Mouse (Mus musculus) ES-Bruce4 (cell line): ENCODE results near the gene Brd2. TPM values are rescaled to one million over a fixed set of nuclear protein-coding genes. Genes with fewer than 3 reads are reported as not detected.

Experiments
- H3K27ac ChIP-seq: 2 replicates; pipeline ENCODE4 v1.5.1; 2012; ENCODE audit warnings: low read length, inconsistent platforms; ENCODE audit not compliant: insufficient read depth
- H3K27me3 ChIP-seq: 2 replicates; pipeline ENCODE4 v1.6.1; 2012; ENCODE audit warnings: mild to moderate bottlenecking, low read length, inconsistent platforms; ENCODE audit not compliant: control insufficient read depth, poor library complexity, insufficient read depth, severe bottlenecking
- H3K36me3 ChIP-seq: 2 replicates; pipeline ENCODE4 v1.6.1; 2012; ENCODE audit warnings: inconsistent platforms, mild to moderate bottlenecking, low read length, moderate library complexity; ENCODE audit not compliant: control insufficient read depth, poor library complexity, insufficient read depth, severe bottlenecking
- H3K4me1 ChIP-seq: one replicate; pipeline ENCODE4 v1.8.1; 2011; ENCODE audit warnings: low read length; ENCODE audit not compliant: control insufficient read depth, insufficient read depth
- H3K4me3 ChIP-seq: 2 replicates; pipeline ENCODE4 v1.5.1; 2011; ENCODE audit warnings: low read depth, mild to moderate bottlenecking, low read length
- H3K9ac ChIP-seq: 2 replicates; pipeline ENCODE4 v1.6.1; 2012; ENCODE audit warnings: low read depth, mild to moderate bottlenecking, inconsistent platforms; ENCODE audit not compliant: poor library complexity, severe bottlenecking
- H3K9me3 ChIP-seq: replicated peaks from 2 replicates; pipeline ENCODE4 v1.6.1; 2012; ENCODE audit warnings: mild to moderate bottlenecking, low read length, inconsistent platforms; ENCODE audit not compliant: control insufficient read depth, poor library complexity, insufficient read depth, severe bottlenecking
- CTCF ChIP-seq: IDR thresholded peaks from one replicate; pipeline ENCODE4 v1.8.1; 2011; ENCODE audit warnings: low read depth, low read length
- EP300 ChIP-seq: IDR thresholded peaks from 2 replicates; pipeline ENCODE4 v1.6.1; 2011; ENCODE audit warnings: low read depth, low read length; ENCODE audit not compliant: insufficient read depth
- POLR2A ChIP-seq: IDR thresholded peaks from one replicate; pipeline ENCODE4 v1.8.1; 2011; ENCODE audit warnings: low read length; ENCODE audit not compliant: insufficient read depth
- polyA plus RNA-seq: library from polyadenylated mRNA; stranded (reverse); fragments of >200 nt; gene quantifications from 2 replicates; pipeline ENCODE4 v1.2.4, GENCODE M21; 2011; ENCODE audit warnings: low read depth; ENCODE audit not compliant: missing spikeins, insufficient read depth, insufficient read length

Brd2 gene
- polyA plus RNA-seq, 1 experiment = 199 TPM

- TF ChIP-seq POLR2A (no peak), CTCF (no peak), EP300 (no peak)
- no peak overlapping the region for H3K4me3 ChIP-seq
- H3K27ac ChIP-seq = no peak overlapping the region
- no peaks in the 10 kb centered on the region for H3K9me3 ChIP-seq
- no peaks in the 10 kb centered on the region for H3K36me3 ChIP-seq
- no peak overlapping the region for H3K9ac ChIP-seq
- H3K4me1 ChIP-seq = peaks cover 4% of the 10 kb centered on the region
- no peaks in the 10 kb centered on the region for H3K27me3 ChIP-seq
These were observed 43.4 kb downstream of the Brd2 start for GRCm38 (mm10) chr17:34079002-34079401.

DNA sequence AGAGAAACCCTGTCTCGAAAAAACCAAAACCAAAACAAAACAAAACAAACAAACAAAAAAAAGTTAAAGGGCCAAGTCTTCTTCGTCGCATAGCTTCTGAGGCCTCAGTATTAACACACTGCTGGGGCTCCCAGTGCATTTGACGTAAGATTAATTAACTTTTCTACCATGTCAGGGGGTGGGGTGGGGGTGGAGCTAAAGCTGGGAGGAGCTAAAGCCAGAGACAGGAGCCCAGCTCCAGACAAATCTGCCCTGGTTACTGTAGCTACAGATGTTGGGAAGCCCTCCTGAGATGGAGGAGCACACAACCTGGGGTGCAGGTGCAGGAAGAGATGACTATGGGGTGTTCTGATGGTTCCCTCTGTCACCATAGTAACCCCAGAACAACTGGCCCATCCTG is 44.3 kb downstream of the Brd2 start:
- Histone ChIP-seq H3K36me3 (no peaks in the 10 kb centered on the region), H3K9me3 (no peaks in the 10 kb centered on the region), H3K27ac (no peak overlapping the region), H3K4me3 (no peak overlapping the region), H3K9ac (no peak overlapping the region), H3K27me3 (no peaks in the 10 kb centered on the region), H3K4me1 (peaks cover 2% of the 10 kb centered on the region)
- TF ChIP-seq CTCF (no peak), POLR2A (no peak), EP300 (no peak)

DNA sequence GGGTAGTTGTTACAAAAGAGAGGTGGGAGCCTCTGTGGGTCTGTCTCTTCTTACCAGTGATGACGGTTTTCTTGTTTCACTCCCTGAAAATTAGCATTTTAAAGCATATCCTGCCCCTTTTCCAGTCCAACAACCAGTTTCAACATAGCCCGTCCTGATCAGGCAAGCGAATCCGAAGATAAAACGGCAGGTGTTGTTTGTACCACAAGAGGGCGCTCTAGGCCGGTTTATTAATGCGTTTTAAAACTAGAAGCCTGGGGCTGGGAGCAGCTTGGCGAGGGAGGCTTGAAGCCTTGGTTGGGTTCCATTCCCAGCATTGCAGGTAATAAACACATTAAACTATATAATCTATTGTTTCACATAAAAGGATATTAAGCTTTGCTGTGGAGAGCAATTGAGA is 44.9 kb downstream of the Brd2 start:
- H3K27me3 ChIP-seq = no peaks in the 10 kb centered on the region
- no peaks in the 10 kb centered on the region for H3K9me3 ChIP-seq
- no peak overlapping the region for H3K27ac ChIP-seq
- H3K4me1 ChIP-seq = peaks cover 2% of the 10 kb centered on the region
- no peak overlapping the region for H3K4me3 ChIP-seq
- no peaks in the 10 kb centered on the region for H3K36me3 ChIP-seq
- no peak overlapping the region for H3K9ac ChIP-seq
- TF ChIP-seq EP300 = no peak
- no peak for TF ChIP-seq POLR2A
- peak; percentile 54 for TF ChIP-seq CTCF

GRCm38 (mm10) chr17:34075271-34075670 is 47.2 kb downstream of the Brd2 start:
- H3K27me3 ChIP-seq = no peaks in the 10 kb centered on the region
- TF ChIP-seq POLR2A (no peak), CTCF (no peak), EP300 (no peak)
- H3K9me3 ChIP-seq = no peaks in the 10 kb centered on the region

DNA sequence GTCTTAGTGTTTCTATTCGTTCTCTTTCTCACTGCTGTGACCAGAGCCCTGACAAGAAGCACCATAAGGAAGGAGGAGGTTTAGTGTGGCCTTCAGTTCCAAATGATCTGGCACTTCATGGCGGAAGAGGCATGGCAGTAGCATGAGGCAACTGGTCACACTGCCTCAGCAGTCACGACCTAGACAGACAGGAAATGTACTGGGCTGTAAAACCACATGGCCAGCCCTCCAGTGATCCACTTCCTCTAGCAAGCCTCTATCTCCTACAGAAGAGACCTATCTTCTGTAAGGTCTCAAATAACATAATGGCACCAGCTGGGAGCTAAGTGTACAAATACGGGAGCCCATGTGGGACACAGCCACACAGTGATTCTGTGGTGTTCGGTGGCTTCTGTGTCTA is 50.3 kb downstream of the Brd2 start:
- TF ChIP-seq CTCF = no peak
- TF ChIP-seq EP300 = no peak
- no peak for TF ChIP-seq POLR2A
- Histone ChIP-seq H3K27me3 (no peaks in the 10 kb centered on the region), H3K4me3 (no peak overlapping the region), H3K4me1 (no peaks in the 10 kb centered on the region), H3K9me3 (no peaks in the 10 kb centered on the region), H3K27ac (no peak overlapping the region), H3K36me3 (no peaks in the 10 kb centered on the region), H3K9ac (no peak overlapping the region)

More at GRCm38 (mm10) chr17:34075271-34075670, 47.2 kb downstream of the Brd2 start:
- Histone ChIP-seq H3K4me1 (peaks cover 2% of the 10 kb centered on the region), H3K9ac (no peak overlapping the region), H3K36me3 (no peaks in the 10 kb centered on the region), H3K4me3 (no peak overlapping the region), H3K27ac (no peak overlapping the region)

DNA sequence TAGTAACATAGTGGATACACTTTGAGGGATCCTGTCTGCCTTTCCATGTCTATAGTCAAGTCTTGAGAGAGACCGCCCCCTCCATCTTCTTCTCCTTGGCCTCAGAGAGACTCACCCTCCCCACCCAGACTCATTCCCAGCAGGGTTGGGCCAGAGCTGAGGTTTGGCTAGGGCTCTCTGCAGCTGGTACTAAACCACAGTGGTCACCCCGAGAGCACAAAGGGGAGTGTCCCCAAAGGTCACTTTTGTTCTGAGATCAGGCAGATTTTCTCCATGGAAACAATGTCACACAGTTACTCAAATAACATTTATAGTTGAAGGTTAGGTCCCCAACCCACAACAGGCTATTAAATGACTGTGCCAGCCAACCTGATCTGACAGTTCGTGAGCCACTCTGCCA is 53.6 kb downstream of the Brd2 start:
- TF ChIP-seq CTCF (no peak), EP300 (no peak), POLR2A (no peak)
- Histone ChIP-seq H3K9ac (no peak overlapping the region), H3K4me1 (no peaks in the 10 kb centered on the region), H3K4me3 (no peak overlapping the region), H3K9me3 (no peaks in the 10 kb centered on the region), H3K27me3 (no peaks in the 10 kb centered on the region), H3K36me3 (no peaks in the 10 kb centered on the region), H3K27ac (no peak overlapping the region)

Other genes with a start within 250 kb of the Brd2 start
- gene Gm7029, start 248.8 kb downstream of the Brd2 start, polyA plus RNA-seq = not detected in 2 replicates
- gene Kifc1, start 232.0 kb downstream of the Brd2 start, polyA plus RNA-seq = 155 and 186 TPM in 2 replicates
- gene Platr17, start 217.5 kb downstream of the Brd2 start, polyA plus RNA-seq = 16.7 and 19.1 TPM in 2 replicates
- 40.2 and 42.3 TPM in 2 replicates for gene Daxx, start 213.2 kb downstream of the Brd2 start, polyA plus RNA-seq
- 81.0 and 97.3 TPM in 2 replicates for gene Tapbp, start 206.7 kb downstream of the Brd2 start, polyA plus RNA-seq
- gene Zbtb22, start 206.7 kb downstream of the Brd2 start, polyA plus RNA-seq = 14.8 and 20.7 TPM in 2 replicates
- 34.7 and 37.5 TPM in 2 replicates for gene Rgl2, start 193.1 kb downstream of the Brd2 start, polyA plus RNA-seq
- 146 and 152 TPM in 2 replicates for gene Pfdn6, start 182.3 kb downstream of the Brd2 start, polyA plus RNA-seq
- gene Wdr46, start 182.0 kb downstream of the Brd2 start, polyA plus RNA-seq = 25.3 and 30.2 TPM in 2 replicates
- 3.6 and 4.2 TPM in 2 replicates for gene B3galt4, start 171.1 kb downstream of the Brd2 start, polyA plus RNA-seq
- gene Vps52, start 166.8 kb downstream of the Brd2 start, polyA plus RNA-seq = 18.3 and 19.0 TPM in 2 replicates
- 2,174 TPM in 2 replicates for gene Rps18, start 166.6 kb downstream of the Brd2 start, polyA plus RNA-seq
- 98.4 and 103 TPM in 2 replicates for gene H2-K1, start 122.3 kb downstream of the Brd2 start, polyA plus RNA-seq
- 8.1 and 11.4 TPM in 2 replicates for gene Ring1, start 98.0 kb downstream of the Brd2 start, polyA plus RNA-seq
- gene H2-Ke6, start 94.6 kb downstream of the Brd2 start, polyA plus RNA-seq = 19.0 and 26.1 TPM in 2 replicates
- gene Slc39a7, start 91.0 kb downstream of the Brd2 start, polyA plus RNA-seq = 57.2 and 68.8 TPM in 2 replicates
- gene Rxrb, start 90.8 kb downstream of the Brd2 start, polyA plus RNA-seq = 37.7 and 38.2 TPM in 2 replicates
- gene Col11a2, start 83.2 kb downstream of the Brd2 start, polyA plus RNA-seq = 0.82 and 0.85 TPM in 2 replicates
- gene H2-Oa, start 30.3 kb downstream of the Brd2 start, polyA plus RNA-seq = 1.4 TPM in 1 of 2 replicates, not detected in the other
- 5.9 and 8.3 TPM in 2 replicates for gene H2-DMa, start 3.1 kb downstream of the Brd2 start, polyA plus RNA-seq
- gene H2-DMb2, start 20.7 kb upstream of the Brd2 start, polyA plus RNA-seq = not detected in 2 replicates
- 0.65 and 1.1 TPM in 2 replicates for gene H2-DMb1, start 30.4 kb upstream of the Brd2 start, polyA plus RNA-seq
- gene Tap1, start 64.9 kb upstream of the Brd2 start, polyA plus RNA-seq = 21.6 and 24.6 TPM in 2 replicates
- gene Psmb9, start 65.1 kb upstream of the Brd2 start, polyA plus RNA-seq = 8.7 and 10.2 TPM in 2 replicates
- gene Psmb8, start 75.1 kb upstream of the Brd2 start, polyA plus RNA-seq = 20.5 and 27.6 TPM in 2 replicates
- 18.8 and 22.7 TPM in 2 replicates for gene Tap2, start 80.9 kb upstream of the Brd2 start, polyA plus RNA-seq
- not detected in 2 replicates for gene H2-Ob, start 116.3 kb upstream of the Brd2 start, polyA plus RNA-seq
- 2.3 and 2.4 TPM in 2 replicates for gene H2-Ab1, start 135.1 kb upstream of the Brd2 start, polyA plus RNA-seq
- not detected in 2 replicates for gene H2-Aa, start 165.2 kb upstream of the Brd2 start, polyA plus RNA-seq
- gene H2-Eb1, start 183.2 kb upstream of the Brd2 start, polyA plus RNA-seq = 2.8 and 4.6 TPM in 2 replicates
- not detected in 2 replicates for gene H2-Eb2, start 203.0 kb upstream of the Brd2 start, polyA plus RNA-seq
- not detected in 2 replicates for gene Btnl2, start 232.2 kb upstream of the Brd2 start, polyA plus RNA-seq